Mouse (Mus musculus) heart, postnatal 36 days (tissue): ENCODE results near the gene Bcar1. TPM values are rescaled to one million over a fixed set of nuclear protein-coding genes. Genes with fewer than 3 reads are reported as not detected.

ENCODE experiments used
- DNase-seq, 2 experiments: peaks; one replicate each; pipeline ENCODE4 v3.0.0; 2021 to 2022
- intact Hi-C: fragments of 180-260 bp; cut with DNase I; formaldehyde crosslinking; loops from one replicate; pipeline ENCODE4 v1.15.1; 2025
- total RNA-seq, 2 experiments: library from RNA; stranded (reverse); gene quantifications; 2 replicates each; pipeline ENCODE4 v1.2.3; 2021

The Bcar1 gene
- total RNA-seq = 10 to 100 TPM; 18.8 to 19.1 TPM

- intact Hi-C loops = loop anchor here (2.0 kb wide), 2 partner anchors 17 to 27 kb away; no protein-coding TSS in a partner anchor
Observed at GRCm38 (mm10) chr8:111743792-111744696, at the start of gene Bcar1. Gene Bcar1, minus strand, starts transcription at chr8:111743809.

GRCm38 (mm10) chr8:111789639-111790038, 46.0 kb upstream of the Bcar1 start:
- intact Hi-C loops = loop anchor here (5.0 kb wide), 1 partner anchor 33 kb away; no protein-coding TSS in a partner anchor
- DNase-seq = no peak

More at GRCm38 (mm10) chr8:111743792-111744696, at the start of gene Bcar1:
- peak; percentile 84 to 87 for DNase-seq

GRCm38 (mm10) chr8:111789200-111789599, 45.6 kb upstream of the Bcar1 start:
- DNase-seq = no peak
- intact Hi-C loops = loop anchor here (5.0 kb wide), 1 partner anchor 33 kb away; no protein-coding TSS in a partner anchor

GRCm38 (mm10) chr8:111788497-111788896, 44.9 kb upstream of the Bcar1 start:
- no peak for DNase-seq
- intact Hi-C loops = loop anchor here (5.0 kb wide), 1 partner anchor 34 kb away; no protein-coding TSS in a partner anchor

GRCm38 (mm10) chr8:111788085-111788484, 44.5 kb upstream of the Bcar1 start:
- DNase-seq = no peak
- intact Hi-C loops = loop anchor here (5.0 kb wide), 1 partner anchor 34 kb away; no protein-coding TSS in a partner anchor

DNA sequence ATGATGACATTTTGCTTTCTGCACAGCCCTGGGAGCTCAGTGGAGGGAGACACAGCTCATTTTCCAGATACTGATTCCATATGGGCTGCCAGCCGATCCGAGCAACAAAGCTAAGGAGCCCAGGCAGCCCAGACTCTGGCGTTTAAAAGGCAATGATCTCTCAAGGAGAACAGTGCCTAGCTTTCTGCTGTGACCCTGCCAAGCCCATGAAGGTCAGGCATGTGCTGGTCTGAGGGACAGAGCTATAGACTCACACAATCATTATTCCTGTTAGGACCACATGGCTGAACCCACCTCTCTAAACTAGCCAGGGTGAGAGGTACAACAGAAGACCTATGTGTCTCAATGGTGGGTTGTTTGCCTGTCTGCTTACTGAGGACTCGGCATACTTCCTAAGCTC, 44.1 kb upstream of the Bcar1 start:
- DNase-seq = no peak
- intact Hi-C loops = loop anchor here (5.0 kb wide), 1 partner anchor 35 kb away; no protein-coding TSS in a partner anchor

GRCm38 (mm10) chr8:111786701-111787588, 43.3 kb upstream of the Bcar1 start:
- no peak for DNase-seq
- intact Hi-C loops = loop anchor here (5.0 kb wide), 1 partner anchor 35 kb away; no protein-coding TSS in a partner anchor

DNA sequence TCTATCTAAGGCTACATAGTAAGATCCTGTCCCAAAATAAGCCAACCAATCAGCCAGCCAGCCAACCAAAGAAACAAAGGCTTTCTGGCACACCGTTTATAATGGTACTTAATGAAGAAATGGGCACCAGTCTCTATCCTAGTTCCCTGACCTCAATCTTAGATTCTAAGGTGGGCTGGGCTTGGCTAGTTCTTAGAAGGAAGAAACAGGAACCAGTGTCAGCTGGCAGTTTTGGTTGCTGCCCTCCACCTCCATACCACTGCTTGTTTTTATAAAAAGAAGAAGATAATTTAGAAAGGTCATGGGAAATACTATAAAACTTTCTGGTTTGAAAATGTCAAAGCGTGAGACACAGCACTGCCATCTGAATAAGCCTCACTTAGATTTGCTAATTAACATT, 42.5 kb upstream of the Bcar1 start:
- DNase-seq = no peak
- intact Hi-C loops = loop anchor here (5.0 kb wide), 1 partner anchor 36 kb away; no protein-coding TSS in a partner anchor

GRCm38 (mm10) chr8:111782671-111783394, 39.2 kb upstream of the Bcar1 start:
- intact Hi-C loops = no loop called here

GRCm38 (mm10) chr8:111782161-111782560, 38.6 kb upstream of the Bcar1 start:
- DNase-seq = no peak
- intact Hi-C loops = no loop called here

More at GRCm38 (mm10) chr8:111782671-111783394, 39.2 kb upstream of the Bcar1 start:
- DNase-seq = no peak

- intact Hi-C loops = no loop called here
Observed at GRCm38 (mm10) chr8:111780697-111781424, 37.3 kb upstream of the Bcar1 start.

GRCm38 (mm10) chr8:111779690-111780089, 36.1 kb upstream of the Bcar1 start:
- DNase-seq = no peak

More at GRCm38 (mm10) chr8:111780697-111781424, 37.3 kb upstream of the Bcar1 start:
- DNase-seq = no peak

DNA sequence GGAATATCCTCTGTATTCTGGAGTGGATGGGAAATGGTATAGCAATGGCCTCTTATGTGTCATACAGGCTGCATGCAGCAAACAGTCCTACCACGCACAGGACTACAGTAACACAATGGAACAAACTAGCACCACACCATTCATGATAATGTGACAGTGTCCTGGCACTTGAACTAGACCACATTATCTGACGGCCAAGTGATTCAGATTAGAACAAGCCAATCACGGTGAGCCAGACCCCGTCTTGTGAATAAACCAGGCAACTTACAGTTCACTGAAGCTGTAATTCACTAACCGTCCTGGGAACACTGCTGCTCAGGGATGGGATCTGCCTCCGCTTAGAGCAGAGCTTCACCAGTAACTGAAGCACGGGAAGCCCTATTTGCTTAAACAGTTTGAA, 35.2 kb upstream of the Bcar1 start:
- DNase-seq = no peak
- intact Hi-C loops = no loop called here

More at GRCm38 (mm10) chr8:111779690-111780089, 36.1 kb upstream of the Bcar1 start:
- intact Hi-C loops = no loop called here

DNA sequence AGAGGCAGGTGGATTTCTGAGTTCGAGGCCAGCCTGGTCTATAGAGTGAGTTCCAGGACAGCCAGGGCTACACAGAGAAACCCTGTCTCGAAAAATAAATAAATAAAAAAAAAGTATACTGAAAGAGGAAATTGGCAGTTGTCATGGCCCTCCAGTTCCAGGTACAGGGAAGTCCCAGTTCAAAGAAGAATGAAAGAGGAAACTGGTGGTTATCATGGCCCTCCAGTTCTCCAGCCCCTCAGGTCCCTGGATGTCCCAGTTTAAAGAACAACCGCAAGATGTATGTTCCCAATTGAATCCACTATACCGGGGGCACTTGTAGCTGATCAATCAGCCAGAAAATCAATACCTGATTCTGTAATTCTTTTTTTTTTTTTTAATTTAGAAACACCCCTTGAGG, 32.9 kb upstream of the Bcar1 start:
- no peak for DNase-seq
- intact Hi-C loops = no loop called here

DNA sequence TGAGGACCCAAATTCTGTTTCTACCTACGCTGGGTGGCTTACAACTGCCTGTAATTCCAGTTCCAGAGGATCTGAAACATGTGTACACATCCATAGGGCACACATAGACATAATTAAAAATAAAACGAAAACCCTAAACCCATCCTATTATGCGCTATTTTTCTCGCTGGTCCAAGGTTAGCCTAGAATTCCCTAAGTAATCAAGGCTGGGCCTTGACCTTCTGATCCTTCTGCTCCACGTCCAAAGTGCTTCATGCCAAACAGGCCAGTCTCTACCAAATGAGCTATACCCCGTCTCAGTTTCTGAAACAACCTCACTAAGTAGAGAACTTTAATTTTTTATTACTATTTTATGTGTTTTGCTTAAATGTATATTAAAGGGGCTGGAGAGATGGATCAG, 32.2 kb upstream of the Bcar1 start:
- intact Hi-C loops = no loop called here
- DNase-seq = no peak

- intact Hi-C loops = no loop called here
Observed at GRCm38 (mm10) chr8:111773476-111773875, 29.9 kb upstream of the Bcar1 start.

GRCm38 (mm10) chr8:111773057-111773456, 29.4 kb upstream of the Bcar1 start:
- no peak for DNase-seq
- intact Hi-C loops = no loop called here

More at GRCm38 (mm10) chr8:111773476-111773875, 29.9 kb upstream of the Bcar1 start:
- DNase-seq = no peak

- intact Hi-C loops = no loop called here
- DNase-seq = no peak
Observed at GRCm38 (mm10) chr8:111772083-111772482, 28.5 kb upstream of the Bcar1 start.

- intact Hi-C loops = no loop called here
Observed at GRCm38 (mm10) chr8:111771625-111772020, 28.0 kb upstream of the Bcar1 start.

More at GRCm38 (mm10) chr8:111771625-111772020, 28.0 kb upstream of the Bcar1 start:
- DNase-seq = no peak
